Mouse (Mus musculus) cerebellum, postnatal 4 days (tissue): ENCODE results near the gene Sema3g.

Experiments
- DNase-seq, 2 experiments: peaks; one replicate each; pipeline ENCODE4 v3.0.0; 2022; ENCODE audit warnings: low spot score in 2 of 2, mixed read lengths in 1 of 2

Sema3g gene

DNA sequence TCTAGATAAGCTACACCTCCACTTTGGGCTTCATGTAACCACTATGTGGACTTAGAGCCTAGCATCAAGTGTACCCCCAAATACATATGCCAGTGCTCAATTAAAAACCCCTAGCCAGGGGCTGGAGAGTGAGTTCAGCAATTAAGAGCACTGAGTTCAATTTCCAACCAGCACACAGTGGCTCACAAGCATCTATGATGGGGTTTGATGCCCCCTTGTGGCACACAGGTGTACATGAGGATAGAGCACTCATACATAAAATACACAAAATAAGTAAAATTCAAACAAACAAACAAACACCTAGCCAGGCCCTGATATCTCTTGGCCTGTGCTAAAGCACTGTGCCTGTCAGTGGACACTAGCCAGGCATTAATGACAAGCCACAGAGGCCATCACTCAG is 21.7 kb upstream of the Sema3g start:
- DNase-seq = no peak

DNA sequence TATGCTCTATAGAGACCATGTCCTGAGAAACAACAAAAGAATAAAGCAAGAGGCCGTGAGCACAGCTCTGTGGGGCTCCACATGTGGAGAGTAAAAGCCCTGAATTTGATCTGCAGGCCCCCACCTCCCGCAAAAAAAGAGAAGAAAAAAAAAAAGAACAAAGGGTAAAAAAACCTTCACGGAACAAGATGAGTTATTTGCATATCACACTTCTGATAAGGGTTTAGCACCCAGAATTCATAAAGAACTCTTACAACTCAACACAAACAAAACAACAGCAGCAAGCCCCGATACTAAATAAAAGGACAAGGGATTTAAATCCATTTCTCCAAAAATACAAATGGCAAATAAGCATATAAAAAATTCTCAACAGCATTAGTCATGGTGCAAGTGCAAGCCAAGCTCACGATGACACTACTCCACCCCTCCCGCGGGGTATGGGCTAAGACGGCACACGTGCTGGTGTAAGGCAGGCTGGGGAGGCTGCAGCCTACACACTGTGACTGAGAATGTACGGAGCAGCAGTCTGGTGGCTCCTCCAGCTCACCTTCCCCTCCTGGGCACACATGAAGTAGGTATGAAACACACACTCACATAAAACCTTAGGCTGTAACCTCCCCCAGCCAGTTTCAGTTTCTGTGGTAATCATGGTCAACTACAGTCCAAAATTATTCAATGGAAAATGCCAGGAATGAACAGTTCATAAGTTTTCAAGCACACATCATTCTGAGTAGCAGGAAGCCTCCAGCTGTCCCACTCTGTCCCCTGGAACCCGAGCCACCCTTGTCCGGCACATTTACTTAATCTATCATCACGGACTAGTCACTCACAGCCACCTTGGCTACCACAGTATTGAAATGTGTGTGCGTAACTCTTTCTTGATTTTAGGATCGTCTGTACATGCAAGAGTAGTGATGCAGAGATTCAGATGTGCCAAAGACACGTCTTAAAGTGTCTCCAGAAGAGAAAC is 19.8 kb upstream of the Sema3g start:
- no peak for DNase-seq

DNA sequence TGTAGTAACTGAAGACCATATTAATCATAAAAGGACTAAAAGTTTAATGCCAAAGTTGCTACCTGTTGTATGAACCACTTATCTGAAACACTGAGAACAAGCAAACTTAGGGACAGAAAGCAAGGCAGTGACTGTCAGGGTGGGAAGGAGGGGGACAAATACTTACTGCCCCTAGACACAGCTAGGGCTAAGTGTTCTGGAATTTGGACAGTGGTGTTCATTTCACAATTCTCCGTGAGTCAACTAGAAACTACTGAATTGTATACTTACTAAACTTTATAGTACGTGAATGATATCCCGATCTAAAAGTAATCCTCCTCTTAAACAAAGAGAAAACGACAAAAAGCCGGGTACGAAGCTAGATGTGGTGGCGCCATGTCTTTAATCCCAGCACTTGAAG is 18.1 kb upstream of the Sema3g start:
- DNase-seq = no peak

DNA sequence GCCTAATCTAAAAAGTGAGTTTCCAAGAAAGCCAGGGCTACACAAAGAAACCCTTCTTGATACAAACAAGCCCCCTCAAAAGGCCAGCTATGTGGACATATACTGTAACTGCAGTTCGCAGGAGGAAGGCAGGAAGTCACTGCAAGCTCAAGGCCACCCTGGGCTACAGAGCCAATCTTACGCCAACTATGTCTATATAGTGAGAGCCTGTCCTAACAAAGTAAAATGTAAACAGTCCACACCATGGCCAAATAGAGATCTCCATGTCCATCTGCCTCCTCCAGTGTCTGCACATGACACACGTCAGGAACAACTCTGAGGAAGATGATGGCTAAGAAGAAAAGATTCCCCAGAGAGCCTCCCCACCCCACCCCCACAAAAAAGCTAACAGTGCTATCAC is 17.6 kb upstream of the Sema3g start:
- DNase-seq = no peak

DNA sequence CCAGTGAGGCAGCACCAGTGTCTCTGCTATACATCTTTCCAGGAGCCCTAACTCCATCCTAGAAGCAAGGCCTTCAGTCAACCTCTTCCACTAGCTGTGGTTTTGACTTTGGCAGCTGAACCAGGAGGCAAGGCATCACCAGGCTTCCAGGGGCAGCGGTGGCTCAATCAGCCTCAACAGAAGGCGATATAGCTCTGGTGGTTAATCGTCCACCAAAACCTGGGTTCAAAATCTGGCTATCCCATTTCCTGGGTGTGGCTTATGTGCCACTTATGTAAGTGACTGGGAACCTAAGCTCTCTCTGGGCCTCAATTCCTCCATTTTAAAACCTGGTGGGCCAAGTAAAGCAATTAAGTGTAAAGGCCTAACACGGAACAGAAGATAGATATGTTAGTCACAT is 12.8 kb upstream of the Sema3g start:
- no peak for DNase-seq

DNA sequence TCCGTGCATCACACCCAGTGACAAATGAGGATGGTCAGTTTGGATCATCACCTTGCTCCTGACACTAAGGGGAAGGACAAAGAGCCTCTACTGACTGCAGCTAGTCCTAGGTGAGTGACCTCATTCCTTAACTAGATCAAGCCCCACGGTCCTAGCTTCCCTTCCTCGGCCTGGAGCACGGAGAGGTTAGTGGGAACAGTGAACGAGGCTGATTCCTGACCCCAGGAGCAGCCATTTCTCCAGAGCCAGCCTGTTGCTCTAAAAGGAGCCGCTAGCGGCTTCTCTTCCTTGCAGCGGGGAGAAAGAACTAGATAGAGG is 12.5 kb upstream of the Sema3g start:
- DNase-seq = no peak

DNA sequence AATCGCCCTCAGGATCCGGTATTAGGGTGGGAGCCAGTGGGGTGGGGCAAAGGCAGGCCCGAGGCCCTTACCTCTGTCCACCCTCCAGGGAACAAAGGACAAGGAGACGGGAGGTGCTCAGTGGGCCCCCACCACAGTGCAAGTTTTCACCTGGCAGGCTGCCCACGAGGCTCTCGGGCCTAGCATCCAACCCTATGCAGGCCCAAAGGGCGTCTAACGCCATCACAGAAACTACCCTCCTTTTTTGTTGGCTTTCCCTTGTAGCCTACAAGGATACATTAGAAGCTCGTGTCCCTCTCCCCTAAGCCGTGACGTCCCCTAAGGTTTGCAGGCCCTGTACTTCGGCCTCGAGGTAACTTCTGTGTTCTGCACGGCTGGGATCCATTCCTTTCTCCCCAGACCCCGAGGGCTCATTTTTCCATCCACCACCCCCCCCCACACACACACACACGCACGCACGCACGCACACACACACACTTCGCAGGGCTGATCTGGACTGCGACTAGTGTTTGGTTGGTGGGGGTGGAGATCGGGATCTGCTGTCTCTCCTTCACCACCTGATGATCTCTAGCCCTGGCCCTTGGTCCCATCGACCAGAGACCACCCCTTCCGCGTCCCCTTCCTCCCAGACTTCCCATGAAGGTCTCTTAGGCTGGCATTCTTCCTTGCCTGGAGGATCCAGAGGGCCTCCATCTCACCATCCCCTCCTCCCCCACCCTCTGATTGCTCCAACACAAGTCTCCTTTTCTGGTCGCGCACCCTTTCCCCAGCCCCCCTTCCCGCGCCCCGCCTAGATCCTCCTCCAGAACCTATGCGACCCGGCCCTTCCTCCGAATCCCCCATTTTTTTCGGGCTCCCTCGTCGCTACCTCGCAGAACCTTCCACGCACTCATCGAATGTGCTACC is 11.8 kb upstream of the Sema3g start:
- DNase-seq = peak in 1 of 2 experiments; percentile 53

DNA sequence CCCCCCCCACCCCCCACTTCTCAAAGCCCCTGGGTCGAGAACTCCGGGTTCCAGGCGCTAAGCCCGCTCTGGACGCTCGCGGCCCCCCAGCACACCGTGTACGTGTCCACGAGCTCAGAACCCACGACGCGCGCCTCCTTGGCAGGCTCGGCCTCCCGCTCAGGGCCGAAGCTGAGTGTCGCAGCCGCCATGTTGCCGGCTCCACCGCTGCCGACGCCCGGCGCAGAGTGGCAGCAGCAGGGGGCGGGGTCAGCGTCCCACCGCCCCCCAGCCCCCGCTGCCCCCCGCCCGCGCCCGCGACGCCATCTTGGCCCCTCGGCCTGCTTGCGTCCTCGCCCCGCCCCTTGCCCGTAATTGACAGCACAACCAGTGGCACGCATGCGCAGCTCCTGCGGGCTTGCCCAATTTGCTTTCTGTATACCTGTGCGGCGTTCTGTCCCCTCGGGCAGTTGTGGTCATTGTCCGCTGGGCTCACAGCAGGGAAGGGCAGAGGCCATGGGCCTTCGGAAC is 11.1 kb upstream of the Sema3g start:
- DNase-seq = peak; percentile 85 to 95

DNA sequence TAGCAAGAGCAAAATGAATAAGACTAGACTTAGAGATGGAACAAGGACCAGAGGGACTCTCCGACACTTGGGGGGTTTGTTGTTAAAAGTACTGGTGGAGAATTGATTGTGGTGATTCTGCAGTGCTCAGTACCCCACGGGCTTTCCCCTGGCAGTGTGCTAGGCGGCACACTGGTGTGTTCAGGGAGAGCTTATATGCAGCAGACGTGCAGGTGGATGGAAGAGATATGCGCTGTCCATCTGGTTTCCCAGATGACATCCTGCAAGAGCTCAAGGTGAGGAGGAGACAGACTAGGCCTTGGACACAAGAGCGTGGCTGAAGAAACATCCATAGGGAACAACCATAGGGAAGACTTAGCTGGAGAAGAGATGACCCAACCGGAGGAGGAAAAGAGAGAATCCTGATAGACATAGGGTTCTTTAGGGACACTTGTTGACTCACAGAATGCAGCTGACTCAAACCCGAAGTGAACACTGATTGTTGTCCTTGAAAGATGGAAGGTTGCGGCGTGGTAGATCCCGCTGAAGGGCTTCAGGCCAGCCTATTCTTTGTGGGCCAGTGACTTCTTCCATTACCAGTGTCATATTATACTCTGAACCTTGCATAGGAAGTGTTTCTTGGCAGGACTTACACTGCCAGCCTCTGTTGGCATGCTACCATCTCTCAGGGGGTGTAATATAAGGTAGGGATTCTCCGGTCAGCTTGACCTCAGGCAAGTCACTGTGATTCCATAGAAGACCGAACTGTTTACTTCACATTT is 10.4 kb upstream of the Sema3g start:
- no peak for DNase-seq

DNA sequence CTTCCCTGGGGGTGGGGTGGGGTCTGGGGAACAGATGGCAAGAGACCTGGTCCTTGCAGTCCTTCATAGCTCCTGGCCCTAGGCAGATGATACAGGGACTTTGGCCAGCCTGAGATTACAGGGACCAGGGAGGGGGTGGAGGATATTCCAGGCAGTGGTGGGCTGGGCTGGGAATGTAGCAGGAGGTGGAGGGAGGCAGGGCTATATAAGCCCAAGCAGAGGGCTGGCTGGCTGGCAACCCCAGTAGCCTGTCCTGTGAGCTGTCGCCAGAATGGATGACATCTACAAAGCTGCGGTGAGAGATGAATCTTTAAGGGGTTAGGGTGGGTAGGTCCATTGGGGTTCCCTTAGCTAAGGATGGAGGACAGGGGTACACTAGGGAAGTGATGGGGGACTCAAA is 9.6 kb upstream of the Sema3g start, which contains the start of gene Tnnc1:
TSS of gene Tnnc1 (plus strand) at position 229 of the 400 bp plus-strand sequence.
- DNase-seq = no peak

DNA sequence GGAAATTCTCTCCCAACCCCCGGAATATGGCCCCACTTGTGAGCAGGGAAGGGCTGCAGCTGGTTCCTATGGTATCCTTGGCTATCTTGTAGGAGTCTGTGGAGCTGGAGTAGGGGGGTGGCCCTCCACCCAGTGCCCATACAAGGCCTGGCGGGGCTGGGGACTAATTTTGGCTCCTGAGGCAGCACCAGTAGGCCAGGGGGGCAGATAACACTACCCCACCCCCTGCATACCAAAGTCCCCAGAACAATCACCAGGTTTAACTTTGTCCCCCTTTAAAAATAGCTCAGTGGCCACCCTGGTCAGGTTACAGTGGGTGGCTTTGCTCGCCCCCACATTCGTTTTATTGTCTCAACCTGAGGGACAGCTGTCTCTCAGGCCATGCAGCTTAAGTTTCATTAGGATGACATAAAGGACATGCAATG is 8.5 kb upstream of the Sema3g start:
- DNase-seq = no peak

DNA sequence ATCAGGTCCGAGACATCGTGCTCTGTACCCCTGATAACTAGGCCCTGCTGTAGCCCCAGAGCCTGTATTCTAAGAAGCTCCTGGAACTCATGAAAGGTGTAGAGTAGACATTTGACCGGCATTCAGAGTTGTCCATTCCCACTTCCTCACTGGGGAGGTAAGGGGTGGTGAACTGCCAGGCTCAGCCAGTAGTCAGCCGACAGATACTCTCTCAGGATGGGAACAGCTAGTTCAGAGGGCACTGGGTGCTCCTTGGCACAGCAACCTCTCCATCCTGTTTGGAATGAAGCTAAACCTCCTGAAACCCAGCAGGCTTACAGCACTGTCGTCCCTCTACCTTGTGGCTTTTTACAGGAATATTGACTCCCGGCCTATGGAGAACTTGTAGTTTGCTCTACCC is 5.8 kb upstream of the Sema3g start:
- DNase-seq = no peak

DNA sequence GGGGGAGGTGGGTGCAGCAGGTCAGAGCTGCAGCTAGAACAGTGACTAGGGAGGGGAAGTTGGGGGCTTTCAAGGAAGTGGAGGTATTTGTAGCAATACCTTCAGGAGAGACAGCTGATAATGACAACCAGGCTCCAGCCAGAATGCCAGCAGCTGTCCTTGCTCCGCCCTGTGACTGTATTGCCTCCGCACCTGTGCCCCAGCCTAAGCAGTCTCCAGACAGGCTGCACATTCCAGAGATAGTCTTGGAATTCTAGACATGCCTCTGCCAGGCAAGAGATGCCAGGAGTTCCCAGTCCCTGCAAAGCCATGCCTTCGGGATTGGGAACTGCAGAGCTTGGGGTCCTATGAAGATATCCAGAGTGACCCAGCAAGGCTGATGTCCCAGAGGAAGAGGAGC is 5.2 kb upstream of the Sema3g start:
- no peak for DNase-seq

DNA sequence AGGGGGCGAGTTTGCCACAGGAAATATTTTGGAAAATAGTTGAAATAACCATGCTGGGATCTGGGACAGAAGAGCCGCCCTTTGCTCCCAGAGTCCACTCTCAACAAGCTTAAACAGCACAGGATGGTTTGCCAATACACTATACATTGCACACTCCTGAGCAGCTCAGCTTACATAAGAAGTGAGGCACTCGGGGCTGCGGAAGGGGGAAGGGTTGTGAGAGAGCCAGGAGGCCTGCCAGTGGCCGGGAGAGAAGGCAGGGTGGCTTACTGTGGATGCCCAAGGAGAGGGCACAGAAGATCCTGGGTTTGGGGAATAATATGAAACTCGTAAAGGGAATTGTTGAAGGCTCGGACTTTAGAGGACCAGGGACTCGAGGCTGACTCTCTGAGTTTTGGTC is 3.8 kb upstream of the Sema3g start:
- no peak for DNase-seq

DNA sequence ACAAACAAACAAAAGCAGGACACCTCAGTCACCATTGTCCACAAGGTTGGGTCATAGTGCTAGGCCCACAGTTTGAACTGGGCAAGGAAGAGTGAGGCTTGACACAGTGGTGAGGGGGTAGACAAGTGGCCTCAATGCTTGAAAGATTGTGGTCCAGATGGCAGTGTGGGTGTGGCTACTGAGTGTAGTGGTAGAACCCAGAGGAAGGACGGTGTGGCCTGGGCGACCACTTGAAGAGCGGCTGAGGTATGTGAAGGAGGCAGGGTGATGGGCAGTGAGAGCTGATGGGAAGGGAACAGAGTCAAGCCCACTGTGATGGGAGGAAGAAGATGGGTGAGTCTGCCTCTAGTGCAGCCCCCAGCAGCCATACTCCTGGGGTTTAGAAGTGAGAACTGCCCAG is 3.0 kb upstream of the Sema3g start:
- no peak for DNase-seq

DNA sequence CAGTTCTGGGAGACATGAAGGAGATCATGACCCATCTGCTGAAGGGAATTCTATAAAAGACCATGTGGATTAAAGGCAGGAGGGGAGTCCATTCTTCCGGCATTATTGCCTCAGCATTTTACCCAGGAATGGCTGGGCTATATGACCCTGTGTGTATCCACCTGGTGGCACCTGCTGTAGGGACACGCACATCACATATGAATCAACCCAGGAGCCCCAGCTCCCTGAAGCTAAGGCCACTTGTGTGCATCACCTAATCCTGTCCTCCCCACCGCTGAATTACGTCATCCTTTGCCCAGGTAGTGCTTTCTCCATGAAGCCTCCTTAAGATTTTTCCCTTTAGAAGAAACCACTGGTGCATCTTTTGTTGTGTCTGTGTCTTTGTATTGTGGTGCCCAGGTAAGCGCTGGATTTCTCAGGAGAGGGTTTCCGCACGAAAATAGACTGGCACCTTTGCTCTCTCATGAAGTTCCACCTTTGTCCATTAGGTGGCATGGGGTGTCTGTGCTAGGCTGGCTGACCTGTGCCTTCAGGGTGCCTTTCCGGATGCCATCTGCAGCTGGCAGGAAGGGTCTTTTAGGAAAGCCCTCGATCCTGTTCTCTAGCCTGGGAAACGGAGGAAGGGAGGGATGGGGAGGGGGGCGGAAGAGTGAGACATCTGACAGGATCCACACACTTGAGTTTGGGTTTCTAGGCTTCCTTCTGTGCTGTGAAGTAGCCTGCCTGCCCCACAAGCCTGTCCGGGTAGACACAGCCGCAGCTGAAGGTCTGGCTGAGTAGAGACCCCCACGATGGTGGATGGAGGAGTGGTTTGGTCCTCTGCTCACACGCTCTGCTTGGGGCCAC is 2.3 kb upstream of the Sema3g start:
- peak; percentile 42 to 81 for DNase-seq

DNA sequence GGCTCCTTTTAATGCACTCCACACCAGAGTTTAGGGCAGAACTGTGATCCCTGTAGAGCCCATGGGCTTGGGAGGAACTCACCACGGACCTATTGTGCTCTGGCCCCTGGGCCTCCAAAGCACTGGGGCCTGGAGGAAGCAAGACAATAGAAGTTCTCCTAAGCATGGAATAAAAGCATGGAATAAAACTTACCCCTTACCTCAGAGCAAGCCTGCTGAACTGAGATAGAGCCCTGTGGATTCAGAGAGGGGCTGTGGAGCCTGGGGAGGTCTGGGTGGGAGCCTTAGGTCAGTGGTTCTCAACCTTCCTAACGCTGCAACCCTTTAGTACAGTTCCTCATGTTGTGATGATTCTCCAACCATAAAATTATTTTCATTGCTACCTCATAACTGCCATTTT is 814 bp upstream of the Sema3g start, which contains the start of gene Nisch:
TSS of gene Nisch (minus strand) at position 101 of the 400 bp plus-strand sequence.
- no peak for DNase-seq

DNA sequence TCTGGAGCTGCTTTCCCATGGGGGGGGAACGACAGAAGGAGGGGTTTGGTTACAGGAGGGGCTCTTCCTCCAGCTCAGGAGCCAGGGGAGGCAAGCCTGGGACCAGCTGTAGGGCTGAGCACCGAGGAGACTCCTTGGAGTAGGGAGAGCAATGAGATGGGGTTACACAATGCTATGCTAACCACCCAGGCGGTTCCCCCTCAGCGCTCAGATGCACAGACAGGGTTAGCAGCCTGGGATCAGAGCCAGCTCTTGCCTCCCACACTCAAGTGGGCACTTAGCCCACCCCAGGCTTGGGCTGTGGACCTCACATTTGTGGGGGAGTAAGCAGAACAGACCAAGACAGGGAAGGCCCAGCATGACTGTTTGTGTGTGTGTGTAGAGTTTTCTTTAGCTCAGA is 9.3 kb downstream of the Sema3g start:
- DNase-seq = peak; percentile 22 to 67

DNA sequence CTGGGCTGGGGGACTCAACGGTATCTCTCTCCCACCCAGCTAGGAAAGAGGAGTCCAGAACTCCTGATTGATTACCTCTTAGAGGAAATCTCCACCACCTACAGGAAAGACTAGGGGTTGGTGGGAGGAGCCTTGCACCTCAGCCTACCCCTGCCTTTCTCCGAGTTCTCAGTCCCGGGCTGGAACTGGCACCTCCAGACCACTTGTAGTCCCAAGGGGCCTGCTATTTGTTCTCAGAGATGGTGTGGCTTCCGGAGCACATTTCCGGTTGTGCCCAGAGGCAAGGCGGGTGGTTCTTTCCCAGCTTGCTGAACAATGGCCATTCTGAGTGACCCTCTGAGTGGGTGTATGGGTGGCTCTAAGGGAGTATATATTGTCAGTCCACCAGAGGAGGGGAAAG is 10.6 kb downstream of the Sema3g start:
- no peak for DNase-seq

DNA sequence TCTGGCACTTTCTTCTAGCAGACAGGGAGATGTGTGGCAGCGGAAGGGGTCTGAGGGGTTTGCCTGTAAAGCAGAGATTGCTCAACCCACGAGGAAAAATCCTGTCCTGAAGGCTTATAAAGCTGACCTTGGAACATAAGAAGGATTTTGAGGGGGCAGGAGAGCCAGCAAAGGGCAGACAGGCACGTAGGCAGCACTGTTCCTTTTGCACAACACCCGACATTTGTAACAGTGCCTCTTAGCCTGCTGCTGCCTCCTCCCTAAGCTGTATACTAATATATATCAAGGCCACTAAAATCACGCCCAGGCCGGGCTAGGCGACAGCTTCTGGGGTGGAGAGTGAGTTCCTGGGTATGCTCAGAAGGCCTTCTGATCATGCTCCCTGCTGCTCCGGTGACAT is 12.8 kb downstream of the Sema3g start:
- DNase-seq = no peak
